Mouse (Mus musculus) heart, embryonic 12.5 days (tissue): ENCODE results near the gene Gm17332. TPM values are rescaled to one million over a fixed set of nuclear protein-coding genes. Genes with fewer than 3 reads are reported as not detected.
A peak's percentile ranks its signal among the peaks of the same experiment; 100 is the strongest.
"Not testable (repeated sequence)": the region's sequence is repeated elsewhere in the genome, so short reads cannot be mapped to it uniquely, and the experiment has no call there.

ENCODE experiments used
- ATAC-seq: fragments of 200-750 bp; cut with Nextera tagmentation; 2 replicates; pipeline ENCODE4 v1.8.0; 2017; ENCODE audit warnings: moderate TSS enrichment, moderate library complexity; ENCODE audit not compliant: insufficient number of reproducible peaks, low FRiP score
- H3K27ac ChIP-seq: fragments of 300-500 bp; sonication (generic); 2 replicates; pipeline ENCODE4 v1.5.1; 2016; ENCODE audit warnings: mild to moderate bottlenecking, moderate library complexity; ENCODE audit not compliant: poor library complexity, severe bottlenecking
- H3K27me3 ChIP-seq: fragments of 300-500 bp; sonication (generic); replicated peaks from 2 replicates; pipeline ENCODE4 v1.6.1; 2016; ENCODE audit warnings: mild to moderate bottlenecking, moderate library complexity
- H3K36me3 ChIP-seq: fragments of 300-500 bp; sonication (generic); 2 replicates; pipeline ENCODE4 v1.6.1; 2016; ENCODE audit warnings: mild to moderate bottlenecking, moderate library complexity
- H3K4me1 ChIP-seq: fragments of 300-500 bp; sonication (generic); replicated peaks from 2 replicates; pipeline ENCODE4 v1.6.1; 2016; ENCODE audit warnings: mild to moderate bottlenecking
- H3K4me2 ChIP-seq: fragments of 300-500 bp; sonication (generic); 2 replicates; pipeline ENCODE4 v1.6.1; 2016; ENCODE audit warnings: mild to moderate bottlenecking, moderate library complexity
- H3K4me3 ChIP-seq: fragments of 300-500 bp; sonication (generic); 2 replicates; pipeline ENCODE4 v1.5.1; 2016; ENCODE audit warnings: mild to moderate bottlenecking
- H3K9ac ChIP-seq: fragments of 300-500 bp; sonication (generic); 2 replicates; pipeline ENCODE4 v1.6.1; 2016; ENCODE audit warnings: mild to moderate bottlenecking, moderate library complexity
- H3K9me3 ChIP-seq: fragments of 300-500 bp; sonication (generic); replicated peaks from 2 replicates; pipeline ENCODE4 v1.6.1; 2016; ENCODE audit warnings: mild to moderate bottlenecking, moderate library complexity
- WGBS: fragments of 180-500 bp; shearing (Covaris S2); methylation state at CpG from one replicate; pipeline ENCODE4 v1.1.7; 2016; 5-methylcytosine and 5-hydroxymethylcytosine counted together
- polyA plus RNA-seq: library from polyadenylated mRNA; unstranded; fragments of >200 nt; fragmentation: Nextera tagmentation; extraction: Ambion mirVana; gene quantifications from 2 replicates; pipeline ENCODE4 v1.2.1, GENCODE M21; 2016

The Gm17332 gene
- not detected in 2 replicates for polyA plus RNA-seq

DNA sequence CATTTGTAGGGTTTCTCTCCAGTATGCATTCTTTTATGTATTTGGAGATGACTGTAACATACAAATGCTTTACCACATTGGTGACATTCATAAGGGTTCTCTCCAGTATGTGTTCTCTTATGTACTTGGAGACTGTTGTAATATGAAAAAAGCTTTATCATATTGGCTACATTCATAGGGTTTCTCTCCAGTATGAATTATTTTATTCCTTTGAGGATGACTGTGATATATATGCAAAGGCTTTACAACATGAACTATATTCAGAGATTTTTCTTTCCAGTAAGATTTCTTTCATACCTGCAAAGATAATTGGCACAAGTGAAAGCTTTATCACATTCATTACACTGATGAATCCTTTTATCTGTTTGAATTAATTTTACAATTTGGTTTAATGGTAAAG lies at the start of gene Gm17332:
Gm17332 (minus strand) TSS at position 101 of the 400 bp plus-strand sequence.
- no peak within 1 kb of the TSS for H3K4me3 ChIP-seq
- H3K36me3 ChIP-seq = no peaks in the 10 kb centered on the region
- H3K9ac ChIP-seq = no peak within 1 kb of the TSS
- no peak within 1 kb of the TSS for H3K4me2 ChIP-seq
- H3K4me1 ChIP-seq = no peaks in the 10 kb centered on the region
- peaks cover 5% of the 10 kb centered on the region for H3K9me3 ChIP-seq
- no peak within 1 kb of the TSS for H3K27ac ChIP-seq
- ATAC-seq = no peak
- H3K27me3 ChIP-seq = no peaks in the 10 kb centered on the region

- WGBS = 34% methylated on average over 4 of the region's 4 CpGs
- no peak overlapping the region for H3K4me3 ChIP-seq
- no peak overlapping the region for H3K9ac ChIP-seq
Measured at GRCm38 (mm10) chr11:31229966-31230365, 47.7 kb upstream of the Gm17332 start.

DNA sequence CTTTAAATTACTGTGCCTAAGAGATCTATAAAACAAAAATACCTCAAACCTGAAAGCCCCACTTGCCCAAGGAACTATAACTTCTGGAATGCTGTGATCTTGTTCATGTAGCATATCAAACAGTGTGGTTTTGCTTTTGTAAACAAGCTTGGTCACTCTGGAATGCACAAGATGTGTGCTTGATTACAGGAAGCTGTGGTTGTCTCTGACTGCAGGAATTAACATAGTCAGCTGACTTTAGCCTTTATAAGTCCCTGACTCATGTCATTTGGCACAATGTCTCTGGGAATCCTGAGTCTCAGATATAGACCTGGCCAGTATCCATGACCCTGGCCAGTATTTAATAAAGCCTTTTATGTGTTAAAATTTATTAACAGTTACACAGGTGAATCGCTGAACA lies 43.1 kb upstream of the Gm17332 start:
- no peak for ATAC-seq
- Histone ChIP-seq H3K4me1 (no peaks in the 10 kb centered on the region), H3K27me3 (no peaks in the 10 kb centered on the region), H3K9me3 (no peaks in the 10 kb centered on the region), H3K27ac (no peak overlapping the region), H3K36me3 (no peaks in the 10 kb centered on the region), H3K4me3 (no peak overlapping the region), H3K4me2 (no peak overlapping the region), H3K9ac (no peak overlapping the region)
- 84% methylated on average over 1 of the region's 1 CpGs for WGBS

More at GRCm38 (mm10) chr11:31229966-31230365, 47.7 kb upstream of the Gm17332 start:
- Histone ChIP-seq H3K27me3 (no peaks in the 10 kb centered on the region), H3K4me1 (no peaks in the 10 kb centered on the region), H3K27ac (no peak overlapping the region), H3K36me3 (no peaks in the 10 kb centered on the region), H3K4me2 (no peak overlapping the region), H3K9me3 (no peaks in the 10 kb centered on the region)
- ATAC-seq = no peak

GRCm38 (mm10) chr11:31218009-31218408 lies 35.7 kb upstream of the Gm17332 start:
- Histone ChIP-seq H3K4me1 (no peaks in the 10 kb centered on the region), H3K9me3 (no peaks in the 10 kb centered on the region), H3K9ac (no peak overlapping the region), H3K27ac (no peak overlapping the region), H3K36me3 (no peaks in the 10 kb centered on the region), H3K27me3 (no peaks in the 10 kb centered on the region), H3K4me3 (no peak overlapping the region), H3K4me2 (no peak overlapping the region)
- ATAC-seq = no peak

- H3K4me2 ChIP-seq = no peak overlapping the region
- no peak overlapping the region for H3K27ac ChIP-seq
- no peak for ATAC-seq
- no peak overlapping the region for H3K4me3 ChIP-seq
- no peak overlapping the region for H3K9ac ChIP-seq
- H3K36me3 ChIP-seq = no peaks in the 10 kb centered on the region
- H3K9me3 ChIP-seq = no peaks in the 10 kb centered on the region
- H3K4me1 ChIP-seq = no peaks in the 10 kb centered on the region
- no peaks in the 10 kb centered on the region for H3K27me3 ChIP-seq
- WGBS = 80% methylated on average over 3 of the region's 3 CpGs
Measured at GRCm38 (mm10) chr11:31195621-31196363, 13.5 kb upstream of the Gm17332 start.

DNA sequence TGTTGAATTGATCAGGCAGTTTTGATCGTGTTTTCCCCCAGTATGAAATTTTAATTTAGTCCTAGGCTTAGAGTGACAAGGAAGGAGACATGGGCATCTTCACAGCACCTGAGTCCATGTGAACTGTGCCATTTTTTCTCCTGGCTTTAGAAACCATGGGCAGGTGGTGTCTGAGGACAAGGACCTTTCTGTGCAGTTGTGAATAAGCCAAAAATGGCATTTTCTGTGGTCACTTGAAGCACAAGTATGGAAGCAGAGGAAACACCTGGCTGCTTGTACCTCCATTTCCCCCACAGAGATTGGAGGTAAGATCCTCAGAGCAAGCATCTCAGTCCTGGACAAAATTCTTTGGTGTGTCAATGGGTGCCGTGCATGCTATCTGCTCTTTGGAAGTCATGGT lies 12.5 kb upstream of the Gm17332 start:
- Histone ChIP-seq H3K36me3 (no peaks in the 10 kb centered on the region), H3K4me2 (no peak overlapping the region), H3K27me3 (no peaks in the 10 kb centered on the region), H3K4me3 (no peak overlapping the region), H3K9me3 (no peaks in the 10 kb centered on the region), H3K4me1 (no peaks in the 10 kb centered on the region), H3K27ac (no peak overlapping the region), H3K9ac (no peak overlapping the region)
- WGBS = 73% methylated on average over 2 of the region's 2 CpGs
- ATAC-seq = no peak

GRCm38 (mm10) chr11:31170052-31170646 lies 12.1 kb downstream of the Gm17332 start:
- H3K9me3 ChIP-seq = no peaks in the 10 kb centered on the region
- H3K27ac ChIP-seq = no peak overlapping the region
- H3K4me3 ChIP-seq = peak overlapping the region; percentile 46; the same call in 1 of the 2 replicates
- no peak overlapping the region for H3K9ac ChIP-seq
- H3K4me2 ChIP-seq = peak overlapping the region; percentile 79
- H3K4me1 ChIP-seq = peaks cover 8% of the 10 kb centered on the region
- 4% methylated on average over 4 of the region's 4 CpGs for WGBS
- no peaks in the 10 kb centered on the region for H3K36me3 ChIP-seq
- H3K27me3 ChIP-seq = no peaks in the 10 kb centered on the region; the same call in 1 of the 2 replicates
- peak; percentile 80 for ATAC-seq

DNA sequence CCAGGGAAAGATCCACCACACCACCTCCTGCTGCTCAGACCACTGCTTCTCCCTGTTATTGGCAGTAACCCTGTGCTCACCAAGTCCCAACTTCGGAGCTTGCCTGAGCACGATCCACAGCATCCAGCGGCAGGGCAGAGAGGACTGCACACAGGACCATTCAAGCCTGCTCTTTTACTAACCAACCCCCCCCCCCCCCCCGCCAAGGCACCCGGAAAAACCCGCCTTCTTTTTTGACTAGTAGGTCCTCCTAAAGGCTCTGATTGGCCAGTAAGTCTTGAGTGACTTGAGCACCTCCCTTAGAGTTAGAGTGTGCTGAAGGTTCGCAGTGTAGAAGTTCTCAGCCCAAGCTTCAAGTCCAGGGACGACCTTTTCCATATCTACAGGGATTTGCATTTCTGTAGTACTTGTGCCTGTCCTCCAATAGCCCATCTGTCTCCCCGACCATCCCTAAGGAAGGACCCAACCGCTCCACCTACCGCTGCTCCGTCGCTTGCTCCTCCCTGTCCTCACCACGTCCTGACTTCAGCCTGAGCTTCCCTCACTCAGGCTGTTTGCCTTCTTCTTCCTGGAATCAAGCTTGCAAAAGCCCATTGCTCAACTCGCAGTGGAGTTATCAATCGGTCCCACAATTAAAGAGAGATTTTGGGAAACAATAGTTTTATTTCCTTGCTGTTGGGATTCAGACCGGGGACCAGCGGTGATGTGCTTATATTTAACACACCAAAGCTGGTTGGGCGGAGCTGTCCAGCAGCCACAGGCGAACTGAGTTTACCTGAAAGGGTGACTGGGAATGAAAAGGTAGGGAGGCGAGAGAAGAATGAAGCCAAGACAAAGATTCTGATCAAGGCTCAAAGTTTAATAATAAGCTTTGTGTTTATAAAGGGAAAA lies 12.9 kb downstream of the Gm17332 start:
- Histone ChIP-seq H3K27ac (no peak overlapping the region), H3K36me3 (no peaks in the 10 kb centered on the region), H3K9me3 (no peaks in the 10 kb centered on the region), H3K27me3 (no peaks in the 10 kb centered on the region; the same call in 1 of the 2 replicates), H3K4me1 (peaks cover 8% of the 10 kb centered on the region), H3K9ac (peak overlapping the region; percentile 53; the same call in 1 of the 2 replicates), H3K4me3 (peak overlapping the region; percentile 46), H3K4me2 (peak overlapping the region; percentile 79)
- WGBS = 2% methylated on average over 21 of the region's 21 CpGs
- ATAC-seq = peak; percentile 78

- Histone ChIP-seq H3K4me3 (peak overlapping the region; percentile 46), H3K27ac (no peak overlapping the region), H3K9me3 (no peaks in the 10 kb centered on the region), H3K36me3 (no peaks in the 10 kb centered on the region), H3K9ac (no peak overlapping the region), H3K4me2 (peak overlapping the region; percentile 79), H3K4me1 (peaks cover 8% of the 10 kb centered on the region), H3K27me3 (no peaks in the 10 kb centered on the region; the same call in 1 of the 2 replicates)
- WGBS = 30% methylated on average over 2 of the region's 2 CpGs
- ATAC-seq = no peak; the same call in 1 of the 2 replicates
Measured at GRCm38 (mm10) chr11:31168831-31169160, 13.5 kb downstream of the Gm17332 start.

GRCm38 (mm10) chr11:31157021-31157420 lies 25.2 kb downstream of the Gm17332 start:
- H3K9me3 ChIP-seq = no peaks in the 10 kb centered on the region
- ATAC-seq = no peak
- no peak overlapping the region for H3K27ac ChIP-seq
- no peak overlapping the region for H3K4me2 ChIP-seq
- no peaks in the 10 kb centered on the region for H3K27me3 ChIP-seq
- H3K9ac ChIP-seq = no peak overlapping the region
- H3K4me3 ChIP-seq = no peak overlapping the region
- WGBS = 81% methylated on average over 3 of the region's 3 CpGs
- H3K36me3 ChIP-seq = no peaks in the 10 kb centered on the region
- no peaks in the 10 kb centered on the region for H3K4me1 ChIP-seq

GRCm38 (mm10) chr11:31138394-31138793 lies 43.9 kb downstream of the Gm17332 start:
- not testable (repeated sequence) for H3K4me3 ChIP-seq, H3K9me3 ChIP-seq, H3K4me2 ChIP-seq, H3K36me3 ChIP-seq, H3K4me1 ChIP-seq, ATAC-seq, H3K27me3 ChIP-seq, H3K27ac ChIP-seq, H3K9ac ChIP-seq
- 38% methylated on average over 1 of the region's 1 CpGs for WGBS
